Mouse (Mus musculus): ENCODE measurements at regions not wholly inside any gene's neighbourhood (a gene's known extent, or its start where the extent isn't known, plus 50 kb on each side); places are given as distances from the start of the nearest gene placed in this dataset.

DNA sequence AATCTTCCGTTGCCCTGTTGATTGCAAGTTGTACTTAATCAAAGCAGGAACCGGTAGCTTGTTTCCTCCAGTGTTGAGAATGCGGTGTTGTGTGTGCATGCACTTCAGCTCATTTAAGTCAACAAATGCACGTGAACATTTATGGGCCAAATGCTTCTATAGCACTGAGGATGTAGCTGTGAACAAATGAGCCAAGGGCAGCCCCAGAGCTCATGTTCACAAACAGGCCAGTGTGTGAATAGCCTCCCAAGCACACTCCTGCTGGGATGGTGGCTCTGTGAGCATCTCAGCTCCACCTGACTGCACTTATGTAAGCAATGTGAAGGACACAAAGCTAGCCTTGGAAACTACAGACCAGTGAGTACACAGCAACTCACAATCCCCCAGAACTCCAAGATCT lies 183.9 kb upstream of the Sox2 start:
- DNase-seq (ENCODE audit: low spot score in 2 of 2), result no peak

DNA sequence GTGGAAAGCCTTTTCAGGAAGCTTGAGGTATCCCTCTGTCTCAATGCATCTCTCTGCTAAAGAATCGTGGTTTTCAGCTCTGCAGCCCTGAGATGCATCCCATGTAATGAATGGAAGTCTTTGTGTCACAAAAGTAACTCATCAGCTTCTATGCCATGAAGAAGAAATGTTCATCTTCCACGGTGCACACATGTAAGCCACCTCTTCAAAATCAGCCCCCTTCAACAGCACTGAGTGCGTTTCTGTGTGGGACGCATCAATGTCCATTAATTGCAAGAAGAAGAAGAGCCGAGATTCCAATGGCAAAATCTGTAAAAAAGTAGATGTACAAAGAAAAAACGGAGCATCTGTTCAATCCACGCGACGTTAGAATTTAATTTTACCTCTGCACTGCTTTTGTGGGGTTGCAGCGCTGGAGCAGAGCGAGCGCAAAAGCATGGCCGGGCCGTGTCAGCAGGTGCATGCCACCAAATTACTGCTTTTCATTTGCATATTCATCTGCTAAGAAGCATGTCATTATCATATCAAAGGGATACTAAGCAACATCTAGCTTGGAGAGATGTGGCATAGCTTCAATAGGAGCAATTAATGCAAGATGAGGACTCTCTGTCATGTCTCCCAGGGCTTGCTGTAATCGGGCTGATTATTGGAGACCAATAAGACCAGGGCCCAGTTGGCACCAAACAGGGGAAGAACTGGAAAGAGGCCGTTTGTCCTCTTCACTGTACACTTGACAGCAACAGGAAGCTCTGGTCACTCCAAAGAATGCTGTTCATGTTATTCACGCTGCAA lies 185.0 kb upstream of the Sox2 start:
- no peak for DNase-seq (ENCODE audit: low spot score in 2 of 2)

DNA sequence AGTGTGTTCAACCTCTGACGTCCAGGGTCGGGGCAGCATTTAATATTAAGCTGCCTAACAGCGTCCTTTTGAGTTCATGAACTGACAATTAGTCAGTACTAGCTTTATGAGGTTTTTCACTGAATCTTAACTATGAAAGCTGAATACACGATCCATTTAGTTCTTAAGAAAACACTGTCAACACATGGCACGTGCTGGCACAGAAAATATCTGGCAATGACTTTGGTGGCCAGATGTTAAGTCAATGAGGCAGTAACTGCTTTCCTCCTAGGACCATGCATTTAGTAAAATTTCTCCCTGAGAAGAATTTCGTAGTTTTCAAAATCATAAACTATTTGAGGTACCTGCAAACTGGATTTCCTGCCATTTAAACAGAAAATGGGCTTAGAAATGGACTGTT lies 191.4 kb upstream of the Sox2 start:
- DNase-seq (ENCODE audit: low spot score in 2 of 2), result no peak

DNA sequence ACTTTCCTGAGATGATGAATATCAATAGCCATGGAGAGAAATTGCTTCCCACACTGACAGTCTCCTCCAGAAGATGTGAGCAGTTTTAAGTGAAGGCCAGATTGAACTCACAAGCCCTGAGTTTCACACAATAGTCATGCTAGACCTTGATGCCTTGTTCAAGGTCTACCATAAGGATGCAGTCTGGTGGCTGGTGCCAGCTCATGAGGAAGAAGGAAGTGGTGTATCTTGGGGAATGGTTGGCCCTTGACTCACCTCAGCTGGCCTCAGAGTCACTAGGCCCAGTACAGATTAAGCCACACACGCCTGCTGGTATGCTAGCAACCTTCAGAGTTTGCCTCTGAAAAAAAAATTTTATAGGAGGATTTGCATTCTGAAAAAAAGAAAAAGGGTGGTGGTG lies 192.4 kb upstream of the Sox2 start:
- DNase-seq (ENCODE audit: low spot score in 2 of 2), result no peak

DNA sequence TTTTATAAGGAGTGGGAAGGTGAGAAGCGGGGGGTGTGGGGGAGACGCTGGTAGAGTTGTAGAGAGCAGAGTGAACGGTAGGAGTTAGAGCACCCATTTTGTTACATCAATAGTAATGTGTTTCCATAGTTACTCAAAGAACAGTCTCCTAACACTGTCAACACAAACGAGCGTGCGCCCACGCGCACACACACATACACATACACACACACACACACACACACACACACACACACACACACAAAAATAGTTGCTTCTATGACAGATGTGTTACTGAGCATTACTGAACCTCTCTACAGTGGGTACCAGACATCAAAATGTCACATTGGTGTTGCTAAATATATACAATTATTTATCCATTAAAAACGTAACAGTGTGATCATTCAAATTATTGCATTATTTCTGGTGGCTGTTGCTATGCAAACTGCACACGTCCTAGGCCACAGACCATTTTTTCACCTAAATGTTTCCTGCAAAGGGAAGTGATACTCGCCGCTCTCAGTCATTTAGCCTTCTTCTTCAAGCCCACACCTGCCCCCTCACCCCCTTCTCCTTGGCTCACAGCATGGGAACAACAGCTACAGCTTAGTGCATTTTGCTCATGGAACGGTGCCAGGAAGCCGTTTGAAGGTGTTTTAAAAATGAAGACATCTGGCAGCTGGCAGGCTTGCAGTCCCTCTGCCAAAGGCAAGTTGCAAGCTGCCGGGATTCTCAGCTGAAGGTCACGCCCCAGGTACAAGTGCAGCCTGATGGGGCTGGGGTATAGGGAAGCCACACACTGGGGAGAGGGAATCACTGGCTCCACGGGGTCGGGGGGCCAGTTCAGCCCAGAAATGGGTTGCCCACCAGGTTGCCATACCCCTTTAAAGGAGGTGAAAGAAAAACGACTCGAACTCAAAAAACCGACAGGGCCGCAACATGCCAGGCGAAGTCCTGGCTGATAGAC lies 193.4 kb upstream of the Sox2 start:
- no peak for DNase-seq (ENCODE audit: low spot score in 2 of 2)

DNA sequence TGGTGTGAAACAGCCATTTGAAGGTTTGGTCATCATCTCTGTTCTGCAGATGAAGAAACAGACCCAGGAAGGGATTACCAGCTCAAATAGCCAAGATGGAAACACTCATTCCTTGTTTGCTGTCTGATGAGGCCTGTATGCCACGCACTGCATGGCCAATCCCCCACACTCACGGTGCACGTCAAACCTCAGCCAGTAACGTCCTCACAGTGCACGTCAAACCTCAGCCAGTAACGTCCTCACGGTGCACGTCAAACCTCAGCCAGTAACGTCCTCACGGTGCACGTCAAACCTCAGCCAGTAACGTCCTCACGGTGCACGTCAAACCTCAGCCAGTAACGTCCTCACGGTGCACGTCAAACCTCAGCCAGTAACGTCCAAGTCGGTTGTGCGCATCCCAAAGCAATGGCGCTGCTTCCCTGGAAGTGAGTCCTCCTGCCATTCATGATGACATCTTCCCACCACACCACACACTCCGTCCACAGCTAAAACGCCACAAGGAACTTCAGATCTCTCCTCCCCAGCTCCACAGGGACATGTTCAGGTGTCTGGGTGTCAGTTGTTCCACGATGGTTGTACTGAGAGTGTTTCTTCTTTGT lies 196.1 kb upstream of the Sox2 start:
- DNase-seq (ENCODE audit: low spot score in 2 of 2), result no peak

DNA sequence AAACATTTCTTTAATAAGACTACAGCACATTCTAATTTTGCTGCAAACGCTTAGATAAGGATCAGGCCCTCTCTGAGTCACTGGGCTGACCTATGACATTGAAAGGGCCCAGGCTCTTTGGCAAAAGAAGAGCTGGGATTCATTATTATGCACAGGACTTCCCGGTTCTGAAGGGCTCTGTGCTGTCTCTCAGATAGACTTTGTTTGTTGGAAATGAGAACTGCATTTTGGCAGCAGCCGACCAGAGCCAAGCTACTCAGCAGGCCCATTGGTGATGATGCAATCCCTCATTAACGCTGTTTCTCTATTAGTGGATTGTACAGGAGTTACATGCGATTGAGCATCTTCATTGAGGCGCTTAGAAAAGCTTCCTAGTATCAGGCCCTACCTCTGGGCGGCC lies 204.9 kb upstream of the Sox2 start:
- no peak for DNase-seq (ENCODE audit: low spot score in 2 of 2)

DNA sequence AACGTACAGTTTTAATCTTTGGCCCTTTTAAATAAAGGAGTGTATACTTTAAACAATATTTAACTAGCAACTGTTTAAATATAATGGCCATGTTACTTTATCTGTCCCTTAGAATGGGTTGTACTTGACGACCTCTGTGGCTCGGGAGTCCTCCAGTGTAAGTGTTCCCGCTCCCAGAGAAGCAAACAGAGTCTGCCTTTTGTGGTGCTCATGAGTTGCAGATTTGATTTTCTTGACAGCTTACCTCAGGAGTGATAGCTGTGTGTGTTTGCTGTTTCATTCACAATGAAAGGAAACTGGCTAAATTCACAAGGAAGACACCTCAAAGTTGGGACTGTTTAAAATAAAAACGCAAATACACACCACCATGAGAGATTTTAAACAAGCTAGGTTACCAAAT lies 205.4 kb upstream of the Sox2 start:
- DNase-seq (ENCODE audit: low spot score in 2 of 2), result no peak

DNA sequence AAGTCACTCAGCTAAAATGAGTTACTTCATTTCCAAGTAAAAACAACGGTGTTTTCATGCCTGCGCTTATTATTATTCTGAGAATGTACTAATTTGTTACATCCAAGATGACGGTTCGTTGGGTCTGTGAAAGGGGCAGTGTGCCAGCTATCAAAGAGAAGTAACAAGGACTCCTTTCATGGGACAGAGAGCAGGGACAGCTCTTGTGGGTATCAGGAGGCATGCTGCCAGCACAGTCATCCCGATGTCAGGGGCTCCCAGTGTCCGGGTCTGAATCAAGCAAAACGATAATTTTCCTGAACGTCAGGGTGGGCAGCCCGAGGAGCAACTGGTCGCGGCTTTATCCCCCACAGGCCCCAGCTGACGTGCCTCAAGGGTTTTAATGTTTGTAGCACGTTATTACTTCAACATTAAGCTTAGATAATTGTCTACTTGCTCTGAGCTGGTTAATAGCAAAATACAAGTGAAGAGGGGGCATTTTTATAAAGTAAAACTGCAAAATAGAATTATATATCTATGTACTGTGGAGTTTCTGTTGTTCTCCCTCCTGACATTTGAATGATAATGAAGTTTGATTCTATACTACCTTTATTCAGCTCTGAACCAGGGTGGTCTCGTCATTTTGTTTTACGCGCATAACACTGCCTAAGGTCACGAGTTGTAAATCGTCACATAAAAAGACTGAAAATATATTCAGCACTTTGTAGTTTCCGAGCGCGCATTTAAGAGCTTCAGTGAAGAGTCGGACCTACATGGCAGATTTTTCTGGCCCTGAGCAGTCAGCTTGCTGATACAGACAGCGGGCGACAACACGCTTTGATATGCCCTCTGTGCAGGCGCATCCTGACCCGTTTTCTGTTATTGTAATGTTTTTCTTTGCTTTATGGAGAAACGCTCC lies 206.2 kb upstream of the Sox2 start:
- no peak for DNase-seq (ENCODE audit: low spot score in 2 of 2)

DNA sequence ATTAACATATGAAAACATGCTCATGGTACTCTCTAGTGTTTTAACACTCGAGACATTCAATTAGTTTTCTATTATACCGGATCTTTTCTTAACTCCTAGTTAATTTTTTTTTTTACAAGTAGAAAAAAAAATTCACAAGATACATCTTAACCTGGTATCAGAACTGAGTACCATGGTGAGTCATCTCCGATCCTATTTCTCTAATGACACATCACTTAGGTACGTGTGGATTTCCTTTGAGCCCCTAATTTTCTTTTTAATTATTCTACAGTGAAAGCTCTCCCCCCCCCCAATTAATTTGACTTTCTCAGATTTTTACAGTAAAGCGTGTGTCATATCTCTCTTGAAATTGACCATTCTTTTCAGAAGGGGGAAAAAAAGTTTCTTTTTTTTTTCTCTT lies 206.9 kb upstream of the Sox2 start:
- DNase-seq (ENCODE audit: low spot score in 2 of 2), result no peak

DNA sequence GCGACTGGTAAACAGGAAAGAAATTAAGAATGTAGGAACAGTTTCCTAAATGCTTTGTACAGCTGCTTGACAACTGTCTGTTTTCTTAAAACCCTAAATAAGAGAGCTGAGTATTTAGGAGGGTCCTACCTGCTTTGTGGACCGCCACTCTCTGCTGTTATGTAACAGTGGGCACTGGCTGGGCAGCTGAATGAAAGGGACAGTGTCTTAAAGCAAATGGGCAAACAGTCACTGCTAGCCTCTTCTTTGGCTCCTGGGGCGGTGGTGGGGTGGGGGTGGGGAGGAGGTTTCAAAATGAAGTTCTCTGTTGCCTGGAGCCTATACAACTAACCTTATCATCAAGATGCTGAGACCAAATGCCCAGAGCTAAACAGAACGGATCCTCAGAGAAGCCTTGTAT lies 208.4 kb upstream of the Sox2 start:
- no peak for DNase-seq (ENCODE audit: low spot score in 2 of 2)

DNA sequence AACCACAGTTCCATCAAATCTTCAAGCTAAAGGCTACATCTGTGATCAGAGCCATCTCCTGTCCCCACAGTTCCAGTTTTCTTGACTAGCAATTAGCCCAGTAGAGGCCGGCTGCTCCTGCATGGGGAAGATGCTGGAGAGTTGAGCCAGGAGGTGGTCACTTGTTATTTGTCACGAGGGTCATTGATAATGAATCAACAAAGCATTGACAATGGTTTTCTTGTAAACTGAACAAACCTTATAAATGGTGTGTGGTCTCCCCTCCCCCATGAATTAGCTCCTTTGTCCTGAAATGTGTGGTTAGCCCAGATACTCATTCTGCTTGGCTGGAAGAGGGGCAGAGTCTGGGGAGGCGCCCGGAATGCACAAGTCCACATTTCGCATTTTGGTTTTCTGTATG lies 208.9 kb upstream of the Sox2 start:
- no peak for DNase-seq (ENCODE audit: low spot score in 2 of 2)

DNA sequence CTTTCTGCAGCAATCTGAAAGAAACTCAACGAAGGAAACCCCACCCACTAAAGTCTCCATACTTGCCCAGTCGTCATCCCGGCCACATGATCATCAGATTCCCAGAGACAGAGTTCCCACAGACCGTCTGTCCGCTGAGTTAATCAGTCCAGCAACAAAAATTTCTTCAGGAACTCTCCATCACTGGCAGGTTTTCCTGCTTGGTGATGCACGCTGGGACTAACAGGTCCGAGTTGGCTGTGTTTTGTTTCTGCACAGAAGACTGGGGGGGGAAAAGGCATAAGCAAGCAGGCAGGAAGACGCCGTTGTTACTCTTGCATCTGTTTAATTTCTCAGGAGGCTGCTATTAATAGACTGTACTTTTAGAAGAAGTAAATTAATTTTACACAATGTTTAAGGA lies 215.3 kb upstream of the Sox2 start:
- no peak for DNase-seq (ENCODE audit: low spot score in 2 of 2)

DNA sequence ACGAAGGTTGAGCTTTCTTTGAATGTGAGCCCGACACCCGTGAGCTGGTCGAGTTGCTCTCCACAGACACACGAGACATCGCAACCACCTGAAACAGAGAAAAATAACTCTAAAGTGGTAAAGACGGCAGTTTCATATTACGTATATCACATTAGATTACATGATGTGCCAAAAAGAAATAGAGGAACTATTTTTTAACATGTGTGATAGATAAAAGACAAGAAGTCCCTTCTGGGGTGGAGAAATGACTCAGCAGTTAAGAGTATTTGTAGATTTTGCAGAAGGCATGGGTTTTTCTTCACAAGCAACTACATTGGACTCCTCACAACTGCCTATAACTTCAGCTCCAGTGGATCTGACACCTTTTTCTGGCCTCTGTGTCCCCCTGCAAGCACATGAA lies 222.2 kb upstream of the Sox2 start:
- no peak for DNase-seq (ENCODE audit: low spot score in 2 of 2)

DNA sequence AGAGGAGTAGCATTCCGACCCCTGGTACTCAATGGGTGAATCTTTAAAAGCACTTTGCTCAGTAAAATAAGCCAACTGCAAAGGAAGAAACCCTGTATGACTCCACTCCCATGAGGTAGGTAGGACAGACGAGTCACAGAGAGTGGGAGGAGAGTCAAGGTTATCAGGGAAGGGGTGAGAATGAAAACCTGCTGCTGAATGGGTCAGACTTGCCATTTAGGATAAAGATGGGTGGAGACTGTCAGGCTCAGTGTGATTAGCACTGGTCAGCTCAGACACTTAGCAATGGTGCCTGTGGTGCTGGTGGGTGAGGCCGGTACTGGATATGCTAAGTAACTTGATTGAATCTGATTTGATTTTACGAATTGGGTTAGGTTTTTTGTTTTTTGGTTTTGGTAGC lies 222.7 kb upstream of the Sox2 start:
- DNase-seq (ENCODE audit: low spot score in 2 of 2), result no peak

DNA sequence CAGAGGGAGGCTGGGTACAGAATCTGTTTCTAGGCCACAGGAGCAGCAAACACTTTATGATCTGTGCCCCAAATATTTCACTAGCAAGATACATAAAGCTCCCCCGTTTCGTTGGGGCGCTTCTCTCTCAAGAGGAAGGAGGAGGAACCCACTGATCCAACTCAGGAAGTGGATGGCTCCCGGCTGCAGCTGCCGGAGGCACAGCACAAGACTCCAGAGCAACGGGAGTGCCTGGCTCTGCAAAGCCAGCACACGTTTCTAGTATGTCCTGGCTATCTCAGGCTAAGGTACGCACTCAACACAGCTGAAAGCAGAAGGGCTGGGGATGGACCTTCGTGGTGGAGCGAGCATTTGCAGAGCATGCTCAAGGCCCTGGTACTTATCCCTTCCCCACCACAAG lies 223.2 kb upstream of the Sox2 start:
- DNase-seq (ENCODE audit: low spot score in 2 of 2), result no peak

DNA sequence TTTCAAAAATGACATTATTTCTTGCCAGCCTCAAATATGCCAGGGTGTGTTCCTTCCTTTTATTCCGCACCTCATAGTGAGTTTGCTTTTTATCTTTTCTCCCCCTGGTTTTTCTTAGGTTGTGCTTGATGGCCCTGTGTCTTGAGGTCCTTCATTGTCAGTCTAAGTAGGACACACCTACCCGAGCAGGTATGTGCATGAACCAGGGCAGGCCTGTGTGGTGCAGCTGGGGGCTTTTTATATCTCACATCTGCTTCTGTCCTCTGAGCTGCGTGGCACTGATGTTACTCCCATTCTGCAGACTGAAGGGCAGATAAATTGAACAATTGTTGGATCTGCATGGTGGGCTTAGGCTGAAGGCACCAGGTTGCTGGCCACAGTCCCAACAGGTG lies 238.3 kb upstream of the Sox2 start:
- DNase-seq (ENCODE audit: low spot score in 2 of 2), result no peak

DNA sequence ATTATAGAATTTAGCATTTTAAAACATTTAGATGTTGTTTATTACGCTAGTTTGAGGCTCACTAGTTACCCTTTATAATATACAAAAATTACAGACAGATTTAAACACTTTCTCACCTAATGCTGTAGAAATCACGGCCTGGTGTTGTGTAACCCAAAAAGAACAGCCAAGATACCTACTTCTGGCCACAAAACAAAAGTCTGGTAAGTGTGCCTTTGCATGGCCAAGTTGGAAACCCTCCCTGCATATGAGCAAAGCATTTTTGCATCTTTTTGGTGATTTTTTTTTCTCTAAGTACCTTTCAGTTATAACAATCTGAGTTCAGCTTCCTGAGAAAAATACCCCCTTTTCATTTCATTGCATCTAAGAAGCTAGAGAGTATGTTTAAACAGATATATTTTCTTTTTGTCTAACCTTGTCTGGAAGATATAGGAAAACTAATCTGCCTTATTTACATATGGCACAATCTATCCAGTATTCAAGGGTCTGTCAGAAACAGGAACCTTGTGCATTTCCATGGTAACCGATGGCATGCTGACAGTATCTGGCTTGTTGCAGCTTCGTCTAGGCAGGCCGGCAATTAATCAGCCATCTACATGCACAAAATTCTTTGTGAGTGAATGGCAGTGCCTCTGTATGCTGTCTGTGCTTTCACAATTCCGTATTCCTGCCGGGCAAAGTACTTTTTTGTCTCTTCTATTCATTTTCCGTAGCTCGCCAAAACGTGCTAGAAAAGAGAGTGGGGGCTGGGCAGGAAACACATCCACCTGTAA lies 238.9 kb upstream of the Sox2 start:
- DNase-seq (ENCODE audit: low spot score in 2 of 2), result no peak

DNA sequence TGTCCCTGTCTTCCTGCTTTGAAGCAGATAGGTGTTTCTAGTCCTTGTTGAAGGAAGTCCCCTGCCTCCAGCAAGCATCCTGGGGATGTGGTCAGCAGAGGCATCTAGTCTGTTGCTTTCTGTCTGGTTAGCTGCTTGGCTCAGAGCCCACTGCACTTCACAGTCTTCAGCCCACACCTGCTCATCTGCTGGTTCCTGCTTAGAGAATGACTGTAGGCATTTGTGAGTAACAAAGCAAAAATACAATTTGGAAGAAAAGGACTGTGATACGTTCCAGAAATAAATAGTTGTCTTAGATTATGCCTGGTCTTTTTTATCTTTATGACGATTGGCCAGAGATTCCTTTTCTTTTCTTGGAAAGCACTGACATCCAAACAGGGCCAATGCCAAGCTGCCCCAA lies 246.6 kb upstream of the Sox2 start:
- no peak for DNase-seq (ENCODE audit: low spot score in 2 of 2)

DNA sequence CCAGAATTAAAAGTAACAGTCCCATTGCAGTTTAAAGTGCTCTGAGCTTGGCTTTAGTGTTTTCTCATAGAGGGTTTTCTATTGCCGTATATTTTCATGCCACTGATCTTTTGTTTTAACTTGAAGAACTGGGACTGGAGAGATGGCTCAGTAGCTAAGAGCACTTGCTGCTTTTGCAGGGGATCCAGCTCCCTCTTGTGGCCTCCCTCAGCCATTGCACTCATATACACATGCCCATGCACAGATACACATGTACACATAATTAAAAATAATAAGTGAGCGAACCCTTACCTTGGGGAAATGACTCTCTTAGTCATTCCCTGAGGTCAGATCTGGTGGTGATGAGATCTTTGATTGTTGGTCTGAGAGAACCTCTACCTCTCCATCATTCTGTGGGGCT lies 258.9 kb upstream of the Sox2 start:
- no peak for DNase-seq (ENCODE audit: low spot score in 2 of 2)
